Mouse (Mus musculus) liver (tissue): ENCODE measurements around the gene Vsnl1.

Experiments
- DNase-seq: peaks from one replicate; pipeline ENCODE4 v3.0.0-alpha.2; 2020; ENCODE audit warnings: mixed read lengths

The Vsnl1 gene

GRCm38 (mm10) chr12:11379396-11379795, 57.0 kb downstream of the Vsnl1 start:
- DNase-seq, result no peak

- no peak for DNase-seq
These were observed 66.4 kb downstream of the Vsnl1 start for GRCm38 (mm10) chr12:11370056-11370455.

- DNase-seq, result no peak
These were observed 69.2 kb downstream of the Vsnl1 start for GRCm38 (mm10) chr12:11367099-11367765.

- no peak for DNase-seq
These were observed 71.5 kb downstream of the Vsnl1 start for GRCm38 (mm10) chr12:11364870-11365269.

- no peak for DNase-seq
These were observed 74.0 kb downstream of the Vsnl1 start for GRCm38 (mm10) chr12:11362435-11362834.

DNA sequence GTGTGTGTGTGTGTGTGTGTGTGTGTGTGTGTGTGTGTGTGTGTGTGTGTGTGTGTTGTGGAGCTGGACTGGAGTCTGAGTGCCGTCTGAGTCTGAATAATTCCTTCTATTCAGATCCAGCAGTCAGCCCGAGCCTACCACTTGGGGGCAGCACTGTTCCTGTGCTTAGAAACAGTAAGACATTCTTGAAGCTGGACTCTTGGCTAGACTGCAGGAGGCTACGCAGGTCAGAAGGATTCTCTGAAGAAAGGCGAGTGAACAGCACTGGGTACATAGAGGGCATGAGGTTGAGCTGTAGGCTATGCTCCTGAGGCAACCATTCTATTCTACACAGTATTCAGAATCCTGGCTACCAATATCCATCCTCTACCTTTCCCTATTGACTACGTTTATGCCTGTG, 85.5 kb downstream of the Vsnl1 start:
- DNase-seq, result peak; percentile 67

GRCm38 (mm10) chr12:11349870-11350269, 86.5 kb downstream of the Vsnl1 start:
- DNase-seq, result no peak

DNA sequence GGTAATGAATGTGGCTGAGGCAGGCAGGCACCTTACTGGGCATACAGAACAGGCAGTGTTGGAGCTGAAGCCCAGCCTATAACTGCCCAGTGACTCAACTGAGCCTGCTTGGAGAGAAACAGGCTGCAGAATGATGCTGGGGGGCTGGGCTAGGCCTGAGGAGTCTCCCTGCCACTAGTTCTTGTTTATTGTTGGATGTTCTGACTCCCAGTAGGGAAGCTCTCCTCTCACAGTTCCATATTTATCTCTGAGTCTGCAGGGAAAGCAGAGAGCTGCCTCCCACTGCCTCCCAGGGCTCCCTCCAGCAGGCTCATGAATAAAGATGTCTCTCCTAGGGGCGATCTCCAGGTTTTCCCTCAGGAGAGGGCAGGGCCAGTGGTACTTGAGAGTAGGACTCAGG, 88.0 kb downstream of the Vsnl1 start:
- DNase-seq, result no peak

DNA sequence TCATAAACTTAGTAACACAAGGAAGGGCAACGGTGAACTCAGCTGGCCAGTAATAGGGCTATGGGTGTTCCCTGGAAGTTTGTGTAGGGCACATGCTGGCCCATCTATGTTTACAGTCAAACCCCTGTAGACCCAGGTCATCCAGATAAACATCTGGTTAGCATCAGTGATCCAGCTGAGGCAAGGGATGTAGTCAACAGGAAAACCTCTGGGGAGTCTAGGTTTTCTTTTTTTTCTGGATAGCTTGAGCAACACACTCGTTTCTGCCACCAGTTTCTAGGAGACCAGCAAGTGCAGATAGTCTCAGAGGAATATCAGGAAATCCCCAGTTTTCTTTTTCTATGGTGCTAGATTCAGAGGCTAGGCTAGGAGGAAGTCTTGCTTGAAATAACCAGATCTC, 90.5 kb downstream of the Vsnl1 start:
- no peak for DNase-seq

DNA sequence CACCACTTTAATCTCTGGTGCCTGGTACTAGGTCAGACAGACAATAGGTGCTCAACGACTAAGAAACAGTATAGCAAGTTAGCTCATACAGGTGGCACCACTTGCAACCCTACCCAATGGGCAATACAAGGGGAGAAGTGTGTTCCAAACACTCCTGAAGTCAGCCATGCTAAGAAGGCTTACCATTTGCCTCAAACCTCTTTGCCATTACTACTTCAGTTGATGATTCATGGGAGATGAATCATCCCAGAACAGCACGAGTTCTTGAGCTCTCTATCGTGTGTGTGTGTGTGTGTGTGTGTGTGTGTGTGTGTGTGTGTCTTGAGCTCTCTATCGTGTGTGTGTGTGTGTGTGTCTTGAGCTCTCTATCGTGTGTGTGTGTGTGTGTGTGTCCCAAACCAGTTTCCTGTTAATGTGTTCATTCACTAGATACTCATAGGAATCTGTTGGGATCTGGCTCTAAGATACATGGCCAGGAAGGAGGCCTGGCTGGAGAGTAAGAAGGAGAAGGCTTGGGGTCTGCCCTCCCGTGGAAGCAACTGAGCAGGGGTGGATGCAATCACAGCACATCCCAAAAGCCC, 94.3 kb downstream of the Vsnl1 start:
- DNase-seq, result no peak

- DNase-seq, result no peak
These were observed 98.2 kb downstream of the Vsnl1 start for GRCm38 (mm10) chr12:11338251-11338650.

DNA sequence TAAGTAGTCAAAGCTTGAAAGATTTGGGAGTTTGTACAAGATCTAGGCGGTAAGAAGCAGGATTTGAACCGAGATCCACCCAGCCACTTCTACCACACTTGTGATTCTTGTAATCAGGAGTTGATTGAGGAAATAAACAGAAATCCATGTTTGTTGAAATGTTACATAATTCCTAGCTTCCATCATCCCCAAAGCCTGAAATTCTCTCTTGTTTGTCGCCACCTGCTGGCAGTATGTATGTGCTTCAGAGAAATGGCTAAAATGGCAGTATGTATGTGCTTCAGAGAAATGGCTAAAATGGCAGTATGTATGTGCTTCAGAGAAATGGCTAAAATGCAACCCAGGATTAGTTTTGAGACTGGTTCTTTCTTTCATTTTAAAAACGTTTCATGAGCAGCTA, 99.6 kb downstream of the Vsnl1 start:
- peak; percentile 38 for DNase-seq

GRCm38 (mm10) chr12:11326483-11326882, 109.9 kb downstream of the Vsnl1 start:
- DNase-seq, result no peak

DNA sequence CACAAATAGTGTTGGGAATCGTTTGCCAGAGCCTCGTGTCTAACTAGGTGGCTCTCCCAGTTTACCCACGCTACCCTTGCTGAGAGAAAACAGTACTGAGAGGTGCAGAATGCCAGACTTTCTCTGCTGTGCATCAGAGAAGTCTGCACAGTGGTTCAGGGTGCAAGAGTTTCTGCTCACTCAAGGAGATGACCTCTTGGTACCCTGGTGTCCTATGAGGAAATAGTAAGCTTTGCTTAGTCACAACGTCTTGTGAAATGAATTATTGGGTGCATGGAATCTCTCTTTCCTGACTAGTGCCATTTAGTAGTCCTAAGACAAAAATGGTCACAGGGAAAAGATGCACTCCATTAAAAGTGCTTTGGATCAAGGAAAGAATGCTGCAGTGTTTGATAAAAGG, 111.9 kb downstream of the Vsnl1 start:
- no peak for DNase-seq

GRCm38 (mm10) chr12:11317671-11318070, 118.7 kb downstream of the Vsnl1 start:
- no peak for DNase-seq

- DNase-seq, result no peak
These were observed 122.6 kb downstream of the Vsnl1 start for GRCm38 (mm10) chr12:11313840-11314239.

- no peak for DNase-seq
These were observed 125.3 kb downstream of the Vsnl1 start for GRCm38 (mm10) chr12:11311106-11311505.

DNA sequence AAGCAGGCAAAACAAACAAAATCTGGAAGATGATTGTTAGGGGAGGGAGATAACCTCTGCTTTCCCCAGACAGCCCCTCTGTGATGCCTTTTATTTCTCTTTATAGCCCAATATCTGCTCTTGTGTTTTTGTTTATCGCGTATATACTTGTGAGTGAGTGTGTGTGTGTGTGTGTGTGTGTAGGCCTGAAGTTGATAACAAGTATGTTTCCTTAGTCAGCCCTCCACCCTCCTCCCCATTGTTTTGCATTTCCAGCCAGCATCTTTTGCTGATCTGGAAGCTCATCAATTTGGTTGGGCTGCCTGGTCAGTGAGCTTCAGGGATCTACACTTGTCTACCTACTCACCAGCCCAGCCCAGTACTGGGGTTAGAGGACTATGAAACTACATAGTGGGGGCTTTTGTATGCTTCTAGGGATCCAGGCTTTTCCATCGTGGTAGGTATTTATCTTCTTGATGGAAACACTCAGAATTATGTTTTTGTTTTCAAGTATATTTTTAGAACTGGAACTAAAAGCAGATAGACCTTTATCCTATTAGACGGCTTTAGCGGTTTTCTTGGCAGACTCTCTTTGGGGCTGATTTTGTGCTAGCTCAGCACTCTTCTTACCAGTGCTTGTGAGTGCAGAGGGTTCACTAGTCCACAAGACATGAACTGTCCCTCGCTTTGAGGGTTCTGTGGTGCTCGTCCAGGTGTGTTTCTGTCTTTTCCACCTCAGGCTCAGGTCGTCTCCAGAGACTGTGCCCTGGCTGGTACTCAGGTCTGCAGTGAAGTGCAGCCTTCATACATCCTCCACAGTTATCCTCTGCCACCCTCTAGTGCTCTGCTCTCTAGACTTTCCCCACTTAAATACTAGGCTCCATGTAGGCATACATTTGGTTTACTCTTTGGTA, 129.4 kb downstream of the Vsnl1 start:
- no peak for DNase-seq

DNA sequence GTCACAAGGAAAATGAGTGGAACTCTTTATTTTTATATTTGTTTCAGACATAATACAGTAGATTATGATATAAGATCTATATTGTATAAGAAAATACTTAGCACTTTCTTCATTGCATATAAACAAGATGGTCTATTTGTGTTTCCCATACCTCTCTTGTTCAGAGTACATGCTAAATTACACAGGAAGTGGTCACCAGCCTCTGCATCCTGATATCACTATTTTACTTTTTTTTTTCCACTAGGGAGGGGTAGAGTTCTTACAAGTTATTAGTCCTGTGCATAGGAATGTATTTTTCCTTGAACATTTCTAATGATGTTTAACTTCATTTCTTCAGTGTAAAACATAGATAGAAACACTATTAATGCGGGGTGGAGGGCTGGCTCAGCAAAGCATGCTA, 135.6 kb downstream of the Vsnl1 start:
- no peak for DNase-seq

DNA sequence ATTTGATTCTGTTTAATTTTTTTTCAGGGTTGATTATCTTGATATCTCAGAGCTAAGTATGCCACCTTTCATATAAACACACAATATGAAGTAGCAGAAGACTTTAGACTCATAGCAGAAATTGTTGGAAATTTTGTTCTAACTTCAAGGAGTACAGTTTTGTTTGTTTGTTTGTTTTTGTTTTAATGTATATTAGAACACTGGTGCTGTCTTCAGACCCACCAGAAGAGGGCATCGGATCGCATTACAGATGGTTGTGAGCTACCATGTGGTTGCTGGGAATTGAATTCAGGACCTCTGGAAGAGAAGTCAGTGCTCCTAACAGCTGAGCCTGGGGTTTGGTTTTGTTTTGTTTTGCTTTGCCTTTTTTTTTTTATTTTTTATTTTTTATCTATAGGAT, 150.0 kb downstream of the Vsnl1 start:
- no peak for DNase-seq

DNA sequence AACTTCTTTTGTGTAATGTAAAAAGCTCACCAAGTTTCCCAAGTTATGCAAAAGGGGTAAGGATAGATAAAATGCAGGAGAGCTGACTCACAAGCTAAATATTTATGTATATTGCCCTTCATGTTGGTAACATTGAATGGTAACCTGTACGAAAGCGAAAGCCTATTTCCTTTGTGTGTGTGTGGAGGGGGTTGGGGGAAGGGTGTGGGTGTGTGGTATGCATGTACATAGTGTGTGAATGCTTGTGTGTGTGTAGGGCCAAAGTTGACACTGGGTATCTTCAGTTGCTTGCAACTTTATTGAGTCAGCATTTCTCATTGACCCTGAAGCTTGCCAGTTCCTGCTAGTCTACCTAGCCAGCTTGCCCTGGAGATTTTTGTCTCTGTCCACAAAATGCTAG, 154.8 kb downstream of the Vsnl1 start:
- DNase-seq, result no peak

- no peak for DNase-seq
These were observed 156.5 kb downstream of the Vsnl1 start for GRCm38 (mm10) chr12:11279886-11280285.

GRCm38 (mm10) chr12:11277207-11277606, 159.2 kb downstream of the Vsnl1 start:
- DNase-seq, result no peak

DNA sequence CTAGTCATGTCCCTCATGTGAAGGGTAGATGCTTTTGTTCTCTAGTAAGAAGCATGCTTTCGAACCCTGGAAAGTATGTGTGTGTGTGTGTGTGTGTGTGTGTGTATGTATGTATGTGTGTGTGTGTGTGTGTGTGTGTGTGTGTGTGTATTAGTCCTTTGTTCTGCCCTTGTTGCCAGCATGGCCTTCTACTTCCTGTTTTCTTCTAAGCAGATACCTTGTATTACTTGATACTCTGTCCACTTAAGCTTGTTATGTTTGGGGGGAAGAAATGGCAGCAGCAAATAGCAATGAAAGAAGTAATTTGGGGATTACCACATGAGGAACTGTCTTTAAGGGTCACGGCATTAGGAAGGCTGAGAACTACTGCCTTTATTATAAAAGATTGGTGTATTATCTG, 159.8 kb downstream of the Vsnl1 start:
- no peak for DNase-seq
